Mouse (Mus musculus): ENCODE data around the gene Atp7a. TPM values are rescaled to one million over a fixed set of nuclear protein-coding genes. Genes with fewer than 3 reads are reported as not detected.

Gene Atp7a
- polyA plus RNA-seq (2015; fragmentation: Nextera tagmentation; extraction: Ambion mirVana), result 19.1 and 21.0 TPM in 2 replicates

DNA sequence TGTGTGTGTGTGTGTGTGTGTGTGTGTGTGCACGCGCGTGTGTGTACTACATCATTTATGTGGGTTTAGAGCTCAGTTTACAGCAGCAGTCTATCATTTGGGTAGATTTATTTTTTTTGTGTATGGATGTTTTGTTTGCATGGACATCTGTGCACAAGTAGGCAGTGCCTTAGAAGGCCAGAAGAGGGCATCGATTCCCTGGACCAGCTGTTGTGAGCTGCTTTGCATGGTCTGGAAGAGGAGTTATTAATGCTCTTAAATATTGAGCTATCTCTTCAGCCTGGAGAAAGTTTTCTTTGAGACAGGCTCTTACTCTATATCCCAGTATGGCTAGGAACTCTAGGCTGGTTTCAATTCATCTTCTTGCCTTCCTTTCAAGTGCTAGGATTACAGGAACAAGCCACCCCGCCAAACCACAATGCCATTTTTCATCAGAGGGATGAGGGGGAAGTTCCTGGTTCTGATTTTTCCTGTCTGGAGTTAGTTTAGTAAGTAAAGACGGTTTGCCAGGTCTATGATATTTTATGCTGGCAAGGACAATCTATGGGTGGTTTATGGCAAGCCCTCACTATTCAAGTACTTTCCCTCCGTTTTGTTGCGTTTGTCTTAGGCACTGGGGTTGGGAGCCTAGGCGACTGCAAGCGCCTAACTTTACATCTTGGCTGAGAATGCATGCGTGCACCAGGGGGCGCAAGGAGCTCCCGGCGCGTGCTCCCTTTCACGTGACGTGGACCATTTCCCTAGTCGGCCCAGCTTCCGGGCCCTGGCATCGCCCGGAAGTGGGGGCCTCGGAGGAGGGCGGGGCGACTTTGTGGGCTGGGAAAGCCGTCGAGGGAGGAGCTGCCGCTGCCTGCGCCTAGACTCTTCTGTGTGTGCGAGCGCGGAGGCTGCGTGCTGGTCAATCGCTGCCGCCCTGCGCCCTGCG is at the start of gene Atp7a:
TSS of gene Atp7a (plus strand) at position 859 of the 925 bp plus-strand sequence.

DNA sequence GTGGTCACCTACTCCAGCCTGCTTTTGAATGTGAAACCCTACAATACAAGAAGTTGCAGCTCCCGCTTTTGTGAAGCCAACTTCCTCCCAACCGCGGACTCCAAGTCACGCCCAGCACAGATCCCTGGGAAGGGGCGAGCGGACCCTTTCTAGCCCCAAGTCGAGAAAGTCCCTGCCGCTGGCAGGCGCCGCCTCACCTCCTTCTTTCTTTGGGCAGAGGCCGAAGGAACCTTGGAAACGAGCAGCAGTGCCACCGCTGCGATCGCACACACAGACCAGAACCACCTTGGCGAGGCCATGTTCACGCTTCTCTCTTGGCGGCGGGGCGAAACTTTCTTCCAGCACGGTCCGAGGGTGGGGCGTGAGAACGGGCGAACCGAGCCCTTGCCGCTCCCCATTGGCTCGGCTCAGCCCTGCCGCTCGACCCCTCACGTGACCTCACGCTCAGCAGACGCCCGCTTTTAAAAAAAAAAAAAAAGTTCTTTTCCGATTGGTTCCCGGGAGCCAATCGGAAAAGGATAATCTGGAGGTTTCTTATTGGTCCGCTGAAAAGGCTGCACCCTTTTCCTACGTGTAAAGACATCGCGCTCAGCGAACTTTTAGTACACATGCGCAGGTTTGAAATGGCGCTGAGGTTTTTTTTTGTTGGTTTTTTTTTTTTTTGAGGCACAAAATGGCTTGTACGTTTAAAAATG is 15.5 kb upstream of the Atp7a start, which contains the start of gene Magt1:
TSS of gene Magt1 (minus strand) at position 442 of the 695 bp plus-strand sequence.

DNA sequence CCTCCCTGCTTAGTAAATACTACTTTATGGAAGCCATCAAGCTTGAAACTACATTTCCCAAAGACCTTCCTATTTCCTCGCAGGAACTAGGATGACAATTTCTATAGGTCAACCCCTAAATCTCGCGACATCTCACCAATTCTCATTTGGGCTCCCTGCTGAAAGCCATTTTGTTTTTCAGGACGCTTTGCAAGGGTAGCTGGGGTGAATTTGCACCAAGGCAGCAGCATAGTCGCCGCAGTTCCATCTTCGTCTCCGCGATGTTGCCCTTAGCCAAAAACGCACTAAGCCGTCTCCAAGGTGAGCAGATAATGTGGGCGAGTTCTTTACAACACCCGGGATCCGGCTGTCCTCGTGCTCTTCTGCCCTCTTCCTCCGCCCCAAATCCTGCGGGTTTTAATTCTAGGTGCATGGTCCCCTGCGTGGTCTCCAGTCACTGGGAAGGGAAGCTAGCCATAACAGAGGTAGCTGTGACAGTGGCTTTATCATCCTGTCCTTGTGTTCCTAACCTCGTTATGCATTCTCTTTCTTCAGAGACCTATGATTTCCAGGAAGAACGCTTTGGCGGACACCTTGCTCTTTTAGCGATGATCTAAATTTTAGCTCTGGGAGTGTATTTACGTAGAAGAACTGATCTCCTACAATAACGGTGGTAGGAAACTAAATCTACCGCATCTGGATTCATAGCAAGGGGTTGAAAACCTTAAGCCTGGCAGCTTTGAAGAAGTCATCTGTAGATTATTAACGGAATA is 11.3 kb upstream of the Atp7a start, which contains the start of gene Cox7b:
TSS of gene Cox7b (plus strand) at position 130 of the 752 bp plus-strand sequence.

DNA sequence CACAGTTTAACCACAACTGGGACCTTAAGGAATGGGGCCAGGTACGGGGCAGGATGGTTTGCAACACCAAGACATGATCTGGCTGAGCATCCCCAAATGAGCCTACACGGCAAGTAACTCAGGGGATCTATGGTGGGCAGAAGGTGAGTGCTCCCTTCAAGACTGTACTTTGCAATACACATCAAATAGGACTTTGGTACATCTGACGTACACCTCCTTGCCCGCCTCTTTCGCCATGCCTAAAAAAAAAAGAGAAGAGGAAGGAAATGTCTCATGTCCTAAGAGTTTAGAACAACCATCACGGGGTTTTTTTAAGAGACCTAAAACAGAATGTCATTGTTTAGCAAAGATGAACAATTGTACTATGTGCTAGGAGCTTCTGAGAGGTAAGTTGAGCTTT is 115.9 kb downstream of the Atp7a start, which contains the start of gene Tlr13:
TSS of gene Tlr13 (plus strand) at position 269 of the 400 bp plus-strand sequence.

Other genes starting within 250 kb of the Atp7a start
- gene Atrx, start 97.9 kb upstream of the Atp7a start, polyA plus RNA-seq (2015; fragmentation: Nextera tagmentation; extraction: Ambion mirVana), result 81.8 and 117 TPM in 2 replicates
- gene Magt1, start 15.4 kb upstream of the Atp7a start, polyA plus RNA-seq (2015; fragmentation: Nextera tagmentation; extraction: Ambion mirVana), result 23.7 and 30.6 TPM in 2 replicates
- gene Cox7b, start 11.6 kb upstream of the Atp7a start, polyA plus RNA-seq (2015; fragmentation: Nextera tagmentation; extraction: Ambion mirVana), result 590 and 1,189 TPM in 2 replicates
- gene Tlr13, start 115.9 kb downstream of the Atp7a start, polyA plus RNA-seq (2015; fragmentation: Nextera tagmentation; extraction: Ambion mirVana), result 1.4 and 2.0 TPM in 2 replicates
- 130 and 194 TPM in 2 replicates for gene Pgk1, start 159.8 kb downstream of the Atp7a start, polyA plus RNA-seq (2015; fragmentation: Nextera tagmentation; extraction: Ambion mirVana)
- 15.0 and 25.4 TPM in 2 replicates for gene Taf9b, start 193.9 kb downstream of the Atp7a start, polyA plus RNA-seq (2015; fragmentation: Nextera tagmentation; extraction: Ambion mirVana)
- gene Fnd3c2, start 228.1 kb downstream of the Atp7a start, polyA plus RNA-seq (2015; fragmentation: Nextera tagmentation; extraction: Ambion mirVana), result 0.08 TPM in 1 of 2 replicates, not detected in the other